Mouse (Mus musculus): ENCODE measurements around the gene Rel. TPM values are rescaled to one million over a fixed set of nuclear protein-coding genes. Genes with fewer than 3 reads are reported as not detected.

Gene Rel
- total RNA-seq, 2 experiments from 2014 or later: 2.2 to 2.5 TPM

DNA sequence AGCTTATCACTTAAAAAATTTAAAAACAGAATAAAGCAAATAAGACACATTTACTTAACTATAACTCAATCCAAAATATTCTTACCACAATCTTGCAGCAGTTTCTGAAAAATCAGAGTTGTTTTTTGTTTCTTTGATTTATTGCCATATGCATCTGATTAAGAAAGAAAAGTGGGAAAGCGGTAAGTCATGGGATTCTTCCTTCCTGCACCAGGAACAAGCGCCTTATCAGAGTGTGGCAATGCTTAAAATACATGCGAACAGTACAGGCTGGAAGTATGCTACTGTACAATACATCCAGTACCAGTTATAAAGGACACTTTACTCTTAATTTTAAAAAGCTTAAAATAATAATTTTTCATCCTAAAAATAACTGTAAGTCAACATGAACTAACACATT, 26.4 kb downstream of the Rel start:
- no peak for DNase-seq

DNA sequence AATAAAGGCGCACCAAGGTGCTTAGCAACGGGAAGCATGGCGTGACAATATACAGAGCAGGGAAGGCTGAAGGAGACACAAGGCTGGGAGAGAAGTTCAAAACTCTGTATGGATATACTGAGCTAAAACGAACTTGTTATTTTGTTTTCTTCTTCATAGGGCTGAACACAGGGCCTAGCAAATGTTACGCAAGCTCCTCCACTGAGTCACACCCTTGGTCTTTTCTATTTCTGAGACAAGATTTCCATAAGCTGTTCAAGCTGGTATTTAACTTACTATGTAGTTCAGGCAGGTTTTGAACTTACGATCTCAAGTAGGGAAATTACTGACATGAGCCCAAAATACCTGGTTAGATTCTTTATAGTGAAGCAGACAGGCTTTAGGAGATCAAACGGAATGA, 29.4 kb downstream of the Rel start:
- no peak for DNase-seq

DNA sequence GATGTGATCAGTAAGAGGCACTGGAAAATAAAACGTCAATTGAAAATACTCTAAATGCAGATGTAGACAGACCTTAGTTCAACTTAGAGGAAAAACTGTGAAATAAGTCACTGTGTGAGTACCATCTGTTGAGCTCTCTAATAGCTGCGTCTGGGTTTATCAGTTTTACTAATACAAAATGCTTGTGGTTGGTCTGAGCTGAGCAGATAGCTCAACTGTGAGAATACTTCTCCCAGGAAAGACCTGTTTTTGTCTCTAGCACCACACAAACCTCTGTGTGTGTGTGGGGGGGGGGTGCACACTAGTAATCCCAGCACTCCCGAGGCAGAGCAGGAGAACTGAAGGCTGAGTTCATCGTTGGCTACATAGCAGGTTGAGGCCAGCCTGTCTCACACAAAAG, 29.9 kb downstream of the Rel start:
- no peak for DNase-seq

DNA sequence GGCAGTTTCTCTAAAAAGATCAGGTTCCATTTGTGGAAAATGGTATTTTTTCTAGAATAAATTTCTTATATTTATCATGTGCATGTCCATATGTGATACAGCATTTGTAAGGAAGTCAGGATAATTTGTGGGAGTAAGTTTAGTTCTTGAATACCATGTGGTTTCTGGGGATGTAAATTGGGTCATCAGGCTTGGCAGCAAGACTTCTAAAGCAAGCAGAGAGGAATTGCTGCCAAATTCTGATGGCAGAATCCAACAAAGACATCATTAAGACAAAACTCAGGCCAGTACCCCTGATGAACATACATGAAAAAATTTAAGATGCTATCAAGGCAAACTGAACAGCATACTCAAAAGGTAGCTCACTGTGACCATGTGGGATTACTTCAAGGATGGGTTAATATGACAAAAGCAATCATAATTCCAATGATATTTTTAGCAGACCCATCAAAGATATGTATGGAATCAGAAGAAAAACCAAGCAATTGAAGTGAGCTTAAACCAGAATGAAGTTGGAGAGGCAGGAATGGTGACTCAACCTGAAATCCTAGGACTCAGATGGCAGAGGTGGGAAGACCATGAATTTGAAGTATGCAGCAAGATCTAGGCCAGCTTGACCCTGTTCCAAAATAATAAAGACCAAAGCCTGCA, 34.8 kb downstream of the Rel start:
- no peak for DNase-seq

DNA sequence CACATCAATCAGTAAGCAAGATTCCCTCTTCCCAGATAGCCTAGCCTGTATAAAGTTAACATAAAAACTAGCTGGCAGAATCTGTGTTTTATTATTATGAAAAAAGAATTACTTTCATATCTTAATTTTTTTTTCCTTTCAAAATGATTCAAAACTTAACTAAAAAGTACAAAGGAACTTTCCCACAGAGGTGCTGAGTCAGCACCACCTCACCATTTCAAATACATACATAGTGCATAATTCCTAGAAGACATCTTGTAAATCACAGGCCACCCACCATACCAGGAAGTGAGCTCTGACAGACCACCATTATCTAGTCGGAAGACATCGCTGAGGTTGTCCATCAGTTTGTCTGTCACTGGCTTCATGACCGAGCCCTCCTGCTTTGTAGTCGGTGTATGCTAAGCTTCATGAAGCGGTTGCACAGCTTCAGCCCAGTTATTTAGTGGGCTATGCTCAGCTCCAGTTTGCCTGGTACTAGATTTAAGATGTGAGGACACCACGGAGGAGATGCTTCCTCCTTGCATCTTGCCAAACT, 36.0 kb downstream of the Rel start:
- DNase-seq: no peak

DNA sequence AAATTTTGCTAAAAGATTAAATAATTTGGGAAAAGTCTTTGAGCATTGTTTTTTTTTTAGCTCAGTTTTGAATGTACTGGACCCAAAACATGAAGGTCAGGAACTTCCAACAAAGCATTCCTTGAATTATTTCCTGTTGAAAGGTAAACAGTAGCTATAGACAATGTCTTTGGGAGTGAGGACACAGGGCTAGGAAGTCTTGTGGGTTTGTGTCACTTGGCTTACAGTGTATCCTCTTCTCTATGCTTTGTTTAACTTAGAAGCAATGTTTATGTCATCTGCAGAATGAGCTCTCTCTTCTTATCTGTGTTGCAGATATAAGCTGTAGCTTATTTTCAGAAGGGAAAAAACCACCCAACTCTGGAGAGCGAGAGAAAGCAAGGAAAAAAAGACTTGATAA, 37.9 kb downstream of the Rel start:
- no peak for DNase-seq

DNA sequence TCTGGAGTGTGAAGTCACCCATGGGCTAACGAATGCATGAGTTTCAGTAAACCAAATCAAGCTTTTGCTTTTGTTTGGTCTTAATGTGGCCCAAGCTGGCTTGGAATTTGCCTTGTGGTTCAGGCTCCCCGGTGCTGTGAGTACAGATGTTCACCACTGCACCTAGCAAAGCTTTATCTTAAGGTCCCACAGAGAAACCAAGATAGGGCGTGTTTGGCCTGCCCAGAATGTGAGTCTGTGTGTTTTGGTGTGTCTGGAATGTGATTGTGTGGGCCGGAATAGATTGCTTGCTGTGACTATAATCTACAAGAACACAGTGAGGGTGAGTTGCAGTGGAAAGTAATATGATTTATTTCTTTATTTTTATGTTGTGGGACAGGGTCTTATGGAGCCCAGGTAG, 40.6 kb downstream of the Rel start:
- DNase-seq: no peak

DNA sequence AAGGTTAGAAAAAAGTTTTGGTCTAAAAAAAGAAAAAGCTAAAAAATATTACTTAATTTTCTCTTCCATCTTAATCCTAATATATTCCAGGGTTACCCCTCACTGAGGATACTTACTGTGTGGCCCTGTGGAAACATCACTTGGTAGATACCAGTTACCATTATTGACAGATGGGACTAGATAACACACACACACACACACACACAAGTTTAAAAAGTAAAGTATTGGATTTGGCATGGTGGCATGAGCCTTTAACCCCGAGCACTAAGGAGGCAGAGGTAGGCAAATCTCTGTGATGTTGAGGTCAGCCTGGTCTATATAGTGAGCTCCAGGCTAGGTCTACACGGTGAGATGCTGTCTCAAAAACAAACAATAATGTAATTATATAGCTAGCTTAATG, 42.6 kb downstream of the Rel start:
- DNase-seq: no peak

DNA sequence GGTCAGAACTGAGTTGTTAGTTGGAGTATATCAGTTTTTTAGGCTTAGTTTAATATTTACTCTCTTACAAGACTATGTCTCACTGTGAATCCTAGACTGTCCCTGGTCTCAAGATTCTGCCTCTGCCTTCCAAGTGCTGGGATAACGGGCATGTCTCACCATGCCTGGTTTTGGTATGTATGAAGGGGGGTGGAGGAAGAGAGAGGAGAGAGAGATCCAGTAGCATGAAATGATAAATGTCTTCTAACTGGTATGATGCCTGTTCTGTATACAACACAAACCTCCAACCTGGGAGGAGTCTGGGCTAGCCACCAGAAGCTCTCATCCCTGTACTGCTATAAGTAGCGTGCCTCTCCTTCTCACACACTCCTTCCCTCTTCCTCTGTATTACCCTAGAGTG, 44.3 kb downstream of the Rel start:
- DNase-seq: no peak

DNA sequence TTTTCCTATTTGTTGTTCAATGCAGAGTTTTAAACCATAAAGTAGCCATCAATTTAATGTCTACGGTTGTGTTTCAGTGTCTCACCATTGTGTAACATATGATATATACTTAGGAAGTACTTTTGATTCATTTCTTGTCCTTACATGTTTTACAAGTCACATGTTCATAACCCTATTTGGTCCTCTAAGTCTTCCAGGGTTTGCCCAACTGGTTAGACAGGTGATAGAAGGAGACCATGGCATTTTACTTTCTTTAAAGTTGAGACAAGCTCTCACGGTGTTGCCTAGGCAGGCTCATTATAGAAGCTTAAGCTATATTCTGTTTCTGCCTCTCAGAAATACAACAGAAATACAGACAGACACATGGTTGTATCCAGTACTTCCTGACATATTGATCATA, 44.9 kb downstream of the Rel start:
- no peak for DNase-seq

DNA sequence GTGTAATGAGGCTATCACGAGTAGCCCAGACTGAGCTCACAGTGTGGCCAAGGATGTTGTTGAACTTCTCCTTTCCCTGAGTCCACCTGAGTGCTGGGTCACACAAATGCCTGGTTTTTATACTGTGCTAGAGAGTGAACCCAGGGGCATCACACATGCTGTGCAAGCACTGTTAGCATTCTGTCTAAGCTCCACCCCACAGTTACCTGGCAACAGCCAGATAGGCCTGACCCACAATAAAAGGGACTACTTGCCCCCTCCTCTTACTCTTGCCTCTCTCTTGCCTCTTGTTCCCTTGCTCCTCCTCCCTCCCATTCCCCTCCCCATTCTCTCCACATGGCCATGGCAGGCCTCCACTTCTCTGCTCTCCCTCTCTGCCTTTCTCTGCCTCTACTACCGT, 48.4 kb downstream of the Rel start:
- no peak for DNase-seq

DNA sequence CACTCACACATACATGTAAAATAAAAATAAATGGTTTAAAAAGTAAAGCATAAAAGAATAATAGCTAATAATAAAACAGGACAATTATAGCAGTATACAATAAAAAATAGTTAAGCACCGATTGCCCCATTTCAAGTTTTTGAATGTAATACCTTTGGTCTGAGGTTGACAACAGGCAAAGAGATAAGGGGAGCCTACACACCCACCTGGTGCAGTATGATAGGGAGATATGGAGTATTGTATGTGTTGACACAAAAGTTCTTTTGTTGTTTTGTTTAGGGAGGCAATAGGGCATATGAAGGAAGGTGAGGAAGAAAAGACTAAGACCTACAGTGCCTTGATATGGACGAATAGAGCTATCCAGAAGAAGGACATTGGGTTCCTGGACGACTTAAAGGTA, 50.9 kb downstream of the Rel start:
- no peak for DNase-seq

DNA sequence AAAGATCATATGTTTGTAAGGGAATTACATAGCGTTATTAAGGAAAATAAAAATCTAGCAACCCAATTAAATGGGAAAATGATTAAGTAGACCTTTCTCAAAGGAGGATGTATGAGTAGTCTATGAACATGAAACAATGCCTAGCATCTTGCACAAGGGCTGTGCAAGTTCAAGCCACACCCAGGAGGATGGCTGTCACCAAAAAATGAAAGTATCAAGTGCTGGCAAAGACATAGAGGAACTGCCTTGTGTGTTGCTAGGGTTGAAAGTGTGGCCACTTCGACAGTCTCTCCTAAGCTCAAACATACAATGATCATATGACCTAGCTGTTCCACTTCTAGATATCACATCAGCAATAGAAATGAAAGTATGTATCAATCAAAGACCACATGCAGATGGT, 51.9 kb downstream of the Rel start:
- DNase-seq: no peak

DNA sequence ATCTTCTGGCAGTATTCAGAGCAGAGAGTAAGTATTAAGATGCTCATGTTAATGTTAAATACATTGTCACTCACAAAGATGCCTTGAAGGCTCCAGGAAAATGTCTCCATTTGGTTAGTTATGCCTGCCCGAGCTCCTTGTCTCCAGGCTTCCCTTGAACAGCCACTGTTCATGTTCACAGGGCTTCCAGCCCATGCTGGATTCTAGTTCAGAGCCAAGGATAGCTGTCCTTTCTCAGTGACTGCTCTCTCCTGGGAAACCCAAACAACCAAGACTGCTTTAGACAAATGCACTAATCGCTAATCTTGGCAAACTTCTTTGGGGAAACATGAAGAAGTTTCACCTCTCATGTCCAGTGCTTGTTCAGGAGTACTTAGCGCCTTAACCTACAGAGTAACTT, 58.5 kb downstream of the Rel start:
- DNase-seq: no peak

DNA sequence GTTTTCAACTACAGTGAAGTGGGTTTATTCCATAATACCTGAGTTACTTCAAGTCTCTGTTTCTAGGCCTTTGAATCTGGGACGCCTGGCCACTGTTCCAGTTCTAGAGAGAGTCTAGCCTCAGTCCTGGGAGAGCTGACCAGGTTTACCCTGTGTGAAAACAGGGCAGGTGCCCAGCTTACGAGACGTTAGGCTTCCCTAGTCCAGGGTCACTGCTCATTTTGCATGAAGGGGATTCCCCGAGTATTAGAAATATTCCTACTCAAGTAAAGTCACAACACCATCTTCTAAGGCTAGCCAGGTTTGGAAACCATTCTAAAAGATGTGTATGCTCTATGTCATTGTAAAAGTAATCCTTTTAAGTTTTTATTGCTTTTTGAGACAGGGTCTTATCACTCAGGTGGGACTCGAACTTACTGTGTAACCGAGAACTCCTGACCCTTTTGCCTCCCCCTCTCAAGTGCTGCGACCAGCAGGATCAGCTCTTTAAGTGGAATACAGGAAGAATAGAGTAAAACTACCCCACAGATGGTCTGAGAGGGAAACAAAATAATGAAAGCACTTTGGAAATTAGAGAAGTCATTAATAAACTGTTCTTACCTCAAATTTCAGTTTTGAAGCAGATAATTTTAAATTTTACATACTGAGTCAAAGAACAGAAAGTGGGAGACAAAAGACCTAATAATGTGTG, 66.0 kb downstream of the Rel start:
- no peak for DNase-seq

DNA sequence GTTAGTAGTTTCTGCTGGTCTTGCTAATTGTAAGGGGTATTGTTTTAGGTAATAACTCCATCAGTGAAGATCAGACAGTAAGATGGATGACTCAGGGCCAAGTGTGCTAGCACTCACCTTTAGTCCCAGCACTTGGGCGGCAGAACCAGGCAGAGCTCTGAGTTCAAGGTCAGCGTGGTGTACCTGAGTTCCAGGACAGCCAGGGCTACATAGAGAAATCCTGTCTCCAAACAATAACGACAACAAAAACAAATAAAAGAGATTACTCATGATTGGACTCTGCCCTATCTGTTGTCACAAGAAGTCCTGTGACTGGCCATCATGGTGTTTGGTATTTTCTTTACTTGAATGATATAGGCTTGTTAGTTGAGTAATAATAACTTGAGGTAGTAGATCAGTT, 68.9 kb downstream of the Rel start:
- no peak for DNase-seq

DNA sequence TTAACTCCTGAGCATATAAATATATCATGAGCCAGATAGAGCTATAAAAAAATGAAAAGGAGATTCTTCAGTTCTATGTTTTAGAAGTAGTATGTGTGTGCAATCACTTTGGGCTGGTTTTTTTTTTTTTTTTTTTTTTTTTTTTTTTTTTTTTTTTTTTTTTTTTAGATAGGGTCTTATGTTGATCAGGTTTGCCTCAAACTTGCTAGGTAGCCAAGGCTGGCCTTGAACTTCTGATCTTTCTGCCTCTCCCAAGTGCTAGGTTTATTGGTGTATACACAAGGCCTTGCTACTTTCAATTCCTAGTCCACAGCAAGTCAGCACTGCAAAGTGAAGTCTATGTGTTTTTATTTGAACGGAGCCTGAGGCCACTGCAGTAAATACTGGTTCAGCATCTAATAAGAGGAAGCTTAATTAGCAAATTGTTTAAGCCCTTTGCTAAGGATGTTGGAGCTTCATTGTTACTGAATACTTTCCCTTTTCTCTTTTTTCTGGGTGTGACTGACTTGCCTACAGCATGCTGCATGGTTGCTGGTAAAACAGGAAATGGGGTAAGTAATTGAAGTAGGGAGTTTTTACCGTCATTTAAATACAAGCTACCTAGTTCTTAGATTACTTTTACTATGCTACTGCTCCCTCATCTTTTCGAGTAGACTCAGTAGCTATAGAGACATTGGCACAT, 71.2 kb downstream of the Rel start:
- DNase-seq: no peak

DNA sequence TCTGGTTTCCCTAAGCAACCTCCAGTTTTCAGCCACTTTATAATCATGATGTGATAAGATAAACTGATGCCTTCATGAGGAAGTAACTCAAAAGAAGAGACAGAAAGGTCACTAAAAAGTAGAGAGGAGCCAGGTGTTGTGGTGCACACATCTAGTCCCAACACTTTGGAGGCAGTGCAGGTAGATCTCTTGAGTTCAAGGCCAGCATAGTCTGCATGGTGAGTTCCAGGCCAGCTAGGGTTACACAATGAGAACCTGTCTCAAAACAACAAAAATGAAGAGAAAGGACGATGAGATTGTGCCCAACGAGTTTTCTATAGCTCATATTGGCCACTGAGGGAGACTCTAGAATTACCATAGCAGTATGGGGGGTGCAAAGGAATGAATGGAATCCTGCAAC, 72.2 kb downstream of the Rel start:
- DNase-seq: no peak

DNA sequence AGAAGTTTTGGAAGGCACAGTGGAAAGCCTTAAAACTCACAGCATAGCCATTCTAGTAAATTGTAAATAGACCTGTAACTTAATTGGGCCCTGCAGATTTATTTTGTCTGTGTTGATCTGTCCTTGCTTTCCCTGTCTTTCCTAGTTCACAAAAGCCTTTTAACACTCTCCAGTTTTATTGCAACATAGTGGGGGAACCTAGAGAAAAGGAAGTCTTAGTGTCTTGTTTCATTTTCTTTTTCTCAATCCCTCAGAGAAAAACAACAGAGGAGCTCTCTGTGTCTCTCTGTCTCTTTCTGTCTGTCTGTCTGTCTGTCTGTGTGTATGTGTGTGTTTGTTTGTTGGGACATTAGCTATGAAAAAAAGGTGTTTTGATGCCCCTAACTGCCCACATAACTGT, 74.9 kb downstream of the Rel start:
- DNase-seq: no peak

DNA sequence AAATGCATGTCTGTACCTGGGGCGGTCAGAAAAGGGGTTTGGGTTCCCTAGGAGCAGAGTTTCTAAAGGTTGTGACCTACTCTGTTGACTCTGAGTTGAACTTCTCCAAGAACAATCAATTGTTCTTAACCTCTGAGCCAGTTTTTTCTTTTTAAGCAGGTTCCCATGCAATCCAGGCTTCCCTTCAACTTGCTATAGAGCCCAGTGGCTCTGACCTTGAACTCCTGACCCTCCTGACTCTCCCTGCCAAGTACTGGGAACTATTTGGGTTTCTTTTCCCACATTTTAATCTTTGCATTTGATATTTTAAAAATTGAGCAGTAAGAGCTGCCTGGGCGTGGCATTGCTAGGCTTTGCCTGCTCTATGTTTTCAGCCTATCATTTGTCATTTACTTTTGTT, 77.5 kb downstream of the Rel start:
- no peak for DNase-seq

DNA sequence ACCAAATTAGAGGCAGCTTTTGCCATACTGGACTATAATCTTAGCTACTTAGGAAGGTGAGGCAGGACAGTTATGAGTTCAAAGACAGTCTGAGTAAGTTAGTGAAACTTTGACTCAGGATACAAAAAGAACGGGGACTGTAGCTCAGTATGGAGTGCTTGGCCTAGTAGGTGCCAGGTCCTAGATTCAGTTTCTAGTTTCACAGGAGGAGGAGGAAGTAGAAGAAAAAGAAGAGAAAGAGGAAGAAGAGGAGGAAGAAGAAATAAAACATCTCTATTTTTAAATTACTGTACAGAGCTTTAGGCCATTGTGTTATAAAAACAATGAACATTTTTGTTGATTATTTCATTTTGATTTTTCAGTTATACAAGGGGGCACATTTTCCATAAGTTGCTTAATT, 82.7 kb downstream of the Rel start:
- DNase-seq: no peak

All from gastrocnemius, postnatal 25 days (tissue).